Mouse (Mus musculus) right cerebral cortex, postnatal 36 days (tissue): ENCODE measurements around the gene Gtsf1l.

Experiments used
- DNase-seq, 2 experiments: peaks; one replicate each; pipeline ENCODE4 v3.0.0; 2022; ENCODE audit warnings: low spot score in 2 of 2, mixed read lengths in 1 of 2

The Gtsf1l gene

DNA sequence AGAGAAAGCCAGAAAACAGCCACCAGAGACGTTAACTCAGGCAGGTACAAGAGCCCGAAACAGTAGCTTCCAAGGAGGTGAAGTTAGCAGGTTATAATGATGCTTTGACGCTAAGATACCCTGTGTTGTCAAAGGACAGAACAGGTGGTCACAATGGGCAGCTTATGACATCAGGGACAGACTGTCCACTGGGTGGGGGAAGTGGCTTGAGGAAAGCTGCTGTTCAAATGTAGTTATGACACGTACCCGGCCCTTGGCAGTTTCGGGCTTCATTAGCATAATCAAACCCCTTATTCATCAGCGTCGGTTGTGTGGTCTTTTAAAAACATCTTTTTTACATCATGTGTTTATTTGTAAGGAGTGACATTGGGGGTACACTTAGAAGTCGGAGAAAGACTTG, at the start of gene Gtsf1l:
TSS of gene Gtsf1l (minus strand) at position 128 of the 400 bp plus-strand sequence.
- DNase-seq, result no peak

DNA sequence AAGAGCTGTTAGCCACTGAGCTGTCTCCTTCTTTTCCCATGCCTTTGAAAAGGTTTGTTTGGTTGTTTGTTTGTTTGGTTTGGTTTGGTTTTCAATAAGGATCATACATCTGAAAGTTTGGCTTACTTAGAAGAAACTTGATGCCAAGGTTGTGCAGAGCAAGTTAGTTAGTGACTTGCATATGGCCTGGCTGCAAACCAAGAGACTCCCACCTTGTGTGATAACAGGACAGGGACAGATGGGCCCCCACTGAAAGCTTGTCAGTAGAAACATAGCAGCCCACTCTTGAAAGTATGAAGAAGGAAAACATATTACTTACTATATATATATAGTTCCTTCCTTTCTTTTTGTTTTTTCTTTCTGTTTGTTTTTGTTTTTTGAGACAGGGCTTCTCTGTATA, 49.3 kb upstream of the Gtsf1l start:
- DNase-seq, result no peak

DNA sequence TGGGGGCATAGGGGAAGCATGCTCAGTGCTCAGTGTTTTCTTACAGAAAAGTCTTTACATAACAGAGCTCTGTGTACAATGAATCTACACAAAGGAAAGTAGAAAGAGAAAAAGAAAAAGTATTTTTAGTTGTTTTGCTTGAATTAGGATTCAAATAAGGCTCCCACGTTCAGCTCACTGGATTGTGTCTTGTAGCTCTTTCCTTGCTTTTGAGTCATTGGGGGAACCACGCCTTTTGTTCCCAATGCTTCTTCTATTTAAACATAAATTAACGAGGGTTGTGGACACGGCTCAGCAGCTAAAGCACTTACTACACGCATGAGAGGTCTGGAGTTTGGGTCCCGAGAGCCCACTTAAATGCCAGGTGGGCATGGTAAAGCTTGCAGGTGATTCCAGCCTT, 48.3 kb upstream of the Gtsf1l start:
- DNase-seq, result no peak

DNA sequence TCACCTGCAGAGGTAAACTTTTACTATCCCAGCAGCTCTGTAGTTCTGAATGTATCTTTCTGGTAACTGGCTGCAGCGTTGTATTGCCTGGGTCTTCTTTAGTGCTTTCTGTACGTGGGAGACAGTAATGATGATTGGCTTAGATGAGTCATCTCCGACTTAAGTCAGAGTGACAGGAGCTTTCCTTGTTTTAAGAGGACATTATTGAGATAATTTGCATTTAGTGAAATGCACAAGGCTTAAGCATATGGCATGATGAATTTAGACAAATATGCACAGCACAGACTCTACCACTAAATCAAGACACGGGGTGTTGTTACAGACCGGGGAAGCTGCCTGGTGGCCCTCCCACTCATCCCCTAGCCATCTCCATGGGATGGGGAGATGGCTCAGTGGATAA, 44.7 kb upstream of the Gtsf1l start:
- DNase-seq, result no peak

DNA sequence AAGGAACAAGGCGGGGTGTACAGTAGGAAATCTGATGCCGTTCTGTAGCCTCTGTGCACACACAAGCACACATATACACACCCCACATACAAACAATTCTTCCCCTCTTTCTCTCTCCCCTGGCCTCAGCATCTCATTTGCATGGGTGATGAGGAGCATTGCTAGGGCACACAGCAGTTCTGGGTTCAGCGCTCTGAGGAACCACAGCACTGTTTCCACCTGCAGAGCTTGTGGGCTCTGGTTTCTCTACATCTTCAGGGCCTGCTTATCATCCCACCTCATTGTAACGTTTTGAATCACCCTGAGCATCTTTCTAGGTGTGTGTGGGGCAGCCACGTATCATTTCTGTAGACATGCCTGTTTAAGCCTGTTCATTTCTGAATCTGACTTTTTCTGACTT, 43.2 kb upstream of the Gtsf1l start:
- no peak for DNase-seq

DNA sequence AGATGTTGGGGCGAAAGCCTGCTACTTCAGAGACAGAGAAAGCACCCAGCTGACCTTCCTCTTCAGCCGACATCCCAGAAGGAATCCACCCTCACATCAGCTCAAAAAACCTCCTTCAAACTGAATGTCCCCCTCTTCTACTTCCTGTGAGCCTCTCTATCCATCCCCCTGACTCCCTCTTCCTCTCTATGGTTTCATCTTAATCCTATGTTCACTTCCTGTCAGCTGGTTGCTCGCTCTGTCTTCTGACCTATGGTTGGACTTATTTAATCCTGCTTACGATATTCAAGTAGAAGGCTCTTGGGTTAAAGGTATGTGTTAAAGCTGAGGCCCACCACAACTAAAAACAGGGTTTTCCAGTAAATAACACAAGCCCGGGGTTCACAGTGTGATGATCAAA, 35.8 kb upstream of the Gtsf1l start:
- no peak for DNase-seq

DNA sequence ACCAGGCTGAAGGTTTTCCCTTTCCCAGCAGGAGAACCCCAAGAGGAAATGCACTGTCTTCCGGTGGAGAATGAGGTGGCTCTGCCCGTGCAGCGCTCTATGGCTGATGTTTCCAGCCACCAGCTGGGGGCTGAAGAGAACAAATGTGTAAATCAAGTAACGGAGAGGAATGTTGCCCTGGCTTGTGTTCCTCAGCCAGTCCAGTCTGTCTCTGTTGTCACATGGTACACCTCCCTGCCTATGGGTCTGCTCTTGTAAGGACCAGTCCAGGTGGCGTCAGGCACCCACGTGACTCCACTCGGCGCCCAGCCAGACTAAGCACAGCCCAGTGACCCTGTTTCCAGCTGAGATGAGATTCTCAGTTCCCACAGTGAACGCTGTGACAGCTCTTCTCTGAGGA, 34.7 kb upstream of the Gtsf1l start:
- no peak for DNase-seq

DNA sequence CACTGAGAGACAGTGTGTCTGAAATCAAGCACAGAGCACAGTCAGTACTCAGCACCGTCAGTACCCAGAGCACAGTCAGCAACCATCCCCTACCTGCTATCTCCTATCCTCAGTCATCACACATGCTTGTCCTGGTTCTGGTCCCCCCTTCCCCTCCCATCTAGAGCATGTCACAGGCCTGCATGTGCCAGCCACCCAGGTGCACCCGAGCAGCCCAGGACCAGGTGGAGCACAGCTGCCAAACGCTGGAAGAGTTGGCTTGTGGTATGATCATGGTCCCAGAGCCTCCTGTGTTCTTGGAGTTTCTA, 33.7 kb upstream of the Gtsf1l start:
- DNase-seq, result no peak

DNA sequence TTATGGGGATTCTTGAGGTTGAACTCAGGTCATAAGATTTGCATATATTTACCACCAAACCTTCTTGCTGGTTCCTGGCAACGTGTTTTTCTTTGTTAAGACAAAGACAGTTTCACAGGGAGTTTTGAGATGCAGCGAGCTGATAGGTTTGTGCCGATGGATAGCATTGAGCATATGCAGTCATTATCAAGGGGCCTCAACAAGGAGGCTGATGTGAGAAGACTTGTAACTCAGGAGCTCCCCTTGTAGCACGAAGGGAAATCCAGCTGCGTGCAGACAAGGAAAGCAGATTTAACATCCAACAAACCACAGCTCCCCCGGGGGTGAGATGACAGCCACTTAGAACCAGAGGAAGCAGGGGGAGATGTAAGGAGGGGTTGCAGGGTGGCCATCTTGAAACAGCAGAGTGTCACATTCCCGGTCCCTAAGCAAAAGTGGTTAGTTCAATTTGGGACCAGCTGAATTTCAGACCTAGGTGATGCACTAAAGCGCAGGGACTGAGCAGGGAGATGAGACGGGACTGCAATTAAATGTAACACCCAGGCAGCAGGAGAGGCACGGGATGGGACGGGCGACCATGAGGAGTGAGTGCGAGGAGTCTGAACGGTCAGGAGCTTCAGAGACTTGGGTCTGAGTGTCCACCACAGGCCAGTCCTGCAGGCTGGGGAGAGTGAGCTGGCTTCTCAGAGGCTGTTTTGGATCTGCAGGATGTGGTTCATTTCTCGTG, 33.1 kb upstream of the Gtsf1l start:
- DNase-seq, result no peak

DNA sequence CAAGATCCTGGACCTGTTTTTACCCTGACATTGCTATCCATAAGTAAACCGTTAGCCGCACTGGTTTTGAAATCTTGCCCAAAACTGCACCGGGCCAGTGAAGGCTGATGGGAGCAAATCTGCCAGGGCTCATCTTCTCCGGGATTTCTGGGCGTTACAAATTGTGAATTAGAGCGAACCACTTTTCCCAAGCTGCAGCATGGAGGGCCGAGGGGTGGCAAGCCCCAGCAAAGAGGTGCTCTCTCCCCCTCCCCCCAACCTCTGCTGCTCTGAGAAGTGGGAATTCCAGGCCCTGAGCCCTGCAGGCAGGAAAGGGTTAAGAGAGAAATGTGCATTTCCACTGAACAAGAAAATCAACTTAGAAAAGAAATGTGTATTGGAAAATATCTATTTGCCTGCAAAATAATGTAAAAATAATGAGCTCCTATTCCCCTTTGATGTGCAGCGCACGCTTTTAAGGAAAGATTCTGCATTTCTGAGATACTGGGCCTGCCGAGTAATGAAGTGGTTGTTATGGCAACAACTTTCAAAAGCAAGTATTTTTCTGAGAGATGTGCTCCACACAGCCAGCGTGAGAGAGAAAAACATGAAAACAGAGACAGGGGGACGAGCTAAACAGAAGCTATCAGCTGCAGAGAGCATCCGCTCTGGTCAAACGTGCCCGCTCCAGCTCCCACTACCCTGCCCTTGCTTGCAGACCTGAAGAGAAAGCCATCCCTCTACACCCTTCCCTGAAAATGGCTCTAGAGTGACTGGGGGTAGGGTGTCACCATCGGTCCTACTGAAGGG, 24.0 kb upstream of the Gtsf1l start:
- DNase-seq, result no peak

DNA sequence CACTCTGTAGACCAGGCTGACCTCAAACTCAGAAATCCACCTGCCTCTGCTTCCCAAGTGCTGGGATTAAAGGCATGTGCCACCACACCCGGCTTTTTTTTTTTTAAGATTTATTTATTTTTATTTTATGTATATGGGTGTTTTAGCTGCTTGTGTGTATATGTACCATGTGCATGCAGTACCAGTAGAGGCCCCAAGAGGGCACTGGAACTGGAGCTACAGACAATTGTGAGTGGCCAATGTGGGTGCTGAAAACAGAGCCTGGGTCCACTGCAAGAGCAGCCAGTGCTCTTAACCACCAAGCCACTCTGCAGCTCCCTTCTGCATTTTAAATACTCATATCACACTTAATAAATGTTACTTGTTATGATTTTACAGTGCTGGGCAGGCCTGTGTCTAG, 23.1 kb upstream of the Gtsf1l start:
- DNase-seq, result no peak

DNA sequence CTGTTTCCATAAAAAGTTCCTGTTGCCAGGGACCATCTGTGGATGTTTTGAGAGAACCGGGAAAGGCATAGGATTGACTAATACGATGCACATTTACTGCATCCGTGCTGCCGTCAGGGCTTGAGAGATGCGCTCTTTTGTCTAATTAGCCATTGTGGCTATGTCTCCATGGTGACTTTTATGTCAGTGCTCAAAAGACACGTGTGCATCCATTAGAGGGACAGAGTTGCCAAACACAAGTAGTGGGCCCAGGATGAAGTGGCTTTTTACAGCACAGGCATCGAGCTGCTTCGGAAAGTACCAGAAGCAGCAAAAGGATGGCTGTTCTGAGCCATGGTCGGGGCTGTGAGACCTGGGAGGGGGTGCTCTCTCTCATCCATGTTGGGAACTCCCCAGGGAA, 20.7 kb upstream of the Gtsf1l start:
- no peak for DNase-seq

DNA sequence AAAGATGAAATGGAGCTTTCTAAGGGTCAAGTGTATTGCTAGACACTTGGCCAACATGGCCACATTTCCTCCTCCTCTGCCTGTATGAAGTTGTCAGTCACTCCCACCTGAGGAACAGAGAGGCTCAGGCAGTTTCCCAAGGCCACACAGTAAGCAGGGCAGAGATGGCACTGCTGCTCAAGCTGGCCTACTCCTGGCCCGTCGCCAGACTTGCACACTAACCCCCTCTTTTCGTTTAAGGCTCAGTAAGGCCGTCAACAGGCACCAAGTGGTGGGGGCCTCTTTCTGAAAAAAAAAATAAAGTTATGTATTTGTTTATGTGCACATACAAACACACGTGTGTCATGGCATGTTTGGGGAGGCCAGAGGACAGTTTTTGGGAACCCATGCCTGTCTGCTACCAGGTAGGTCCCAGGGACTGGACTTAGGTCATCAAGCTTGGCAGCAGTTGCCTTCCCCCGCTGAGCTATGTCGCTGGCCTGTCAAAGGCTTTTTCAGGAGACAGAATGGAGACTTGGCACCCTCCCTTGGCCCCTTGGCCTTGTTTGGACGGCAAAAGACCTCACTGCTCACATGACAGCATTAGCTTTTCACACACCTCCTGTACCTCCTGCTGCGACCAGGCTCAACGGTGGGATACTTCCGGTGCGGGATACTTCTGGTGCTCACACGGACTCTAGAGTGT, 16.6 kb upstream of the Gtsf1l start:
- no peak for DNase-seq

DNA sequence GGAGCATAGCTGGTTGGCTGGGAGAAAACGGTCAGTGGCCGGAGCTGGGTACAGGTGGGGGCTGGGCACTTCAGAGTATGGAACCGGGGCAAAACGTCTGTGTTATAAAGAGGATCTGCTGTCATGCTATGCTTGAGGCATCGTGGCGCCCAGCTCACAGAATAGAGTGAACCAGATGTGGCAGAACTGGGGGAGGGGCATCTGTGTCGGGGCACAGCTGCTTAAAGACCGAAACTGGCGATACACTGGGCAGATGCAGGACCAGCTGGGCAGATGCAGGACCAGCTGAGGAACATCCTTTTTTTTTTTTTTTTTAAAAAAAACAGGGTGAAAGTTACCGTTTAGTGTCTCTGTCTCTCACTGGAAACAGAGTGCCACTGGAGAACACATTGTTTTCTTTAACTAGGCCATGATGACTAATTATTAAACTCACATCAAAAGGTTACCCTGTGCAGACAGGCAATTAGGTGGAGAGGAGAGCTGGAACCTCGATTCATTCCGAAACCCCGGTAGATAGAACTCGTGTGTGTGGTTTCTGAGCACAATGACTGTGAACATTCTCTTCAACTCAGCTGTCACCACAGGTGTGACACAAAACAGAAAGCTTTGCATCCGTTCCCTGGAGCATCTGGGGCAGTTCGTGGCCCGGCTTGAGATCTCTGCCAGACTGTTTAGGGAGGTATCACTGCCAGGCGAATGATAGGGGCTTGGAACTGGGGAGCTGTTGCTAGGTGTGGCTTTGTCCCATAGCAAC, 15.4 kb upstream of the Gtsf1l start:
- DNase-seq, result no peak

DNA sequence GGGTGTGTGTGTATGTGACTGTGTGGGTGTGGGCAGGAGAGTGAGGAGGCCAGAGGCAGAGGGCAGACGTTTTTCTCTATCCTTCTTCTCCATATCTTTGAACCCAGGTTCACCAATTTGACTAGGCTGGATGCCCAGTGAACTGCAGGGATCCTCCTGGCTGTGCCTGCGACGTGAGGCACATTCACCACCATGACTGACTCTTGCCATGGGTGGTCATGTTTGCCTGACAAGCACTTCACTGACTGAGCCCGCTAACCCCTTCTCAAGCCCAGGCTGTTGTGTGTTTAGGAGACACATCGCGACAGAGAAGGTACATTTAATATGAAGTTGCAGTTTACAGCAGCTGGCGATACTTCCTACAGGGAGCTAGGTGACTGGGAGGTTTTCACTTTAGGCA, 14.6 kb upstream of the Gtsf1l start:
- DNase-seq, result no peak

DNA sequence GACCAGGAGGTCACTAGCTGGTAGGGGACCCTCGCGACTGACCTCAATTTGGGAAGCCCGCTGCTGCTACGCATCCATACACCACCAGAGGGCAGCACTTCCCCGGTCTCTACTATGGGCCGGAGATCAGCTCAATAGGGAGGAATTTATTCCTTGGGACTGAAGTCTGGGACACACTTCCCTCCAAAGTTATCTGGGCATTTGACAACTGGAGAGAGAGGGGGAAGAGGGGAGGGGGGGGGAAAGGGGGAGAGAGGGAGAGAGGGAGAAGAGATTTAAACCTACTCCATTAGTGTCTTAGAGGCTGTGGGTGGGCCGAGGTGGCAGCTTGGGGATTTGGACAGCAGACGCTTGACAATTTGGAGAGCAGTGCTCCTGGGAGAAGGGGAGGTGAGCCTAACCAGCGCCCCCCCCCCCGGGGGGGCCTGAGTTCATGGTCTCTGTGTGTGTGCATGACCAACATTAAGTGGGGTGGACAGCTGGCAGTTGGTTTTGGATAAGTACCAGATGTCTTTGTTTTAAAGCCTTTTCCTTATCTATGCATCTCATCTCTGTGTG, 14.1 kb upstream of the Gtsf1l start:
- DNase-seq, result peak; percentile 7 to 17

DNA sequence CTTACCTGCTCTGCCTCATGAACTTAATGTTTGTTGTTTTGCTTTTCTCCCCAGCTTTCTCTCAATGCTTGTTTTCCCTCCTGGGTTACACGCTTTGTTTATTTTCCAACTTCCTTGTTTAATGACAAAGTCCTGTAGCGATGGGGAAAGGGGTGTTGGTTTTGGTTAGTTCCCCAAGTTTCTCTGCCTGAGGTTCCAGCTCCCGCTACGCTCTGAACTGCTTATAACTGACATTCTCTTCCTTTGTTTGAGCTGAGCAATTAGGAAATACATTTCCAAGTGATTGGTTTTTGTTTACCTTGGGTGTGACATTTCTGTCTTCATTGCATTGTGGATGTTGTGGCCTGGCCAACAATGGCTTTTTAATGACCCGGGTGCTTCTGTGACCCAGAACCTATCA, 12.9 kb upstream of the Gtsf1l start:
- DNase-seq, result no peak

DNA sequence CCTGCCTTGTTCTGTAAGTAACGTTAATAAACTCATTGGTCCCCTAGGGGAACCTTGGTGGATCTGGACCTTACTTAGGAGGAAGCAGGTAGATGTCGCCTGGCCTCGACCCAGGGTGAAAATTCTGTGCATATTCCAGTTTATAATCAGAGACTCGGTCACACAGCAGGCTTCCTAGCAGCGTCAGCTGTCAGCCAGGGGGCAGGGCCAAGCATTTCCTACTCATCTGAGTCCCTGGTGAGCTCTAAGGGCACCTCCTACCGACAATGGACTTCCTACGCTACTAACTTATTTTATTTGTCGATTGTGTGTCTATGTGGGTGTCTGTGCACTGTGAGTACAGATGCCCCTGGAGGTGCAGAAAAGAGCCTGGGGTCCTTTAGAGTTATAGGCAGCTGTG, 12.3 kb upstream of the Gtsf1l start:
- no peak for DNase-seq

DNA sequence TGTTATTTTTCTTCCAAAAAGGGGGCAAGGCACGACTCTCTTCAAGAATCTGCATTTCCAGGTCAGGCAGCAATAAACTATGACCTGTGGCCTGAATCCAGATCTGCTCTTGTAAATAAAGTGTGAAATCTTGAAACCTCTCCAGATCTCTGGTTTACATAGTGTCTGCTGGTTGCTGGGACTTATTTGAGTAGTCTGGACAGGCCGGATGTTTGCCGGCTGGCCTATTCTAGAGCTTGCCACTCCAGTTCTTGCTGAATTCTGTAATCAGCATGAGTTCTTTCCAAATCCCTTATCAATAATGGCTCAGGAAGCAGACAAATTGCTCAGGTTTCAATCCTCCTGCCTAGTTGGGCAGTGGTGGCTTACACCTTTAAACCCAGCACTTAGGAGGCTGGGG, 8.1 kb upstream of the Gtsf1l start:
- no peak for DNase-seq

DNA sequence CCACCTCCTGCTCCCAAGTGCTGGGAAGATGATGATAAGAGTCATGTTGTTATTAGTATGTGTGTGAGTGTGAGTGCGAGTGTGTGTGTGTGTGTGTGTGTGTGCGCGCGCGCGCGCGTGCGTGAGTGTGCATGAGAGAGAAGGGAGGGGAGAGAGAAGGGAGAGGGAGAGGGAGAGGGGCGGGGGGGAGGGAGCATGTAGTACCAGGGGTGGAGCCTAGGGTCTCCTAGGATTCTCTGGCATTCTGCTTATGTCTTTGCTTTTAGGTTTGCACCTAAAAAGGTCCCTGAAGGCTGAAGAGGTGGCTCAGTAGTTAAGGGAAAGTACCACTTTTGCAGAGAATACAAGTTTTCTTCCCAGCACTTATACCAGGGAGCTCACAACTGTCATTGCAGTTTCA, 7.3 kb upstream of the Gtsf1l start:
- no peak for DNase-seq

DNA sequence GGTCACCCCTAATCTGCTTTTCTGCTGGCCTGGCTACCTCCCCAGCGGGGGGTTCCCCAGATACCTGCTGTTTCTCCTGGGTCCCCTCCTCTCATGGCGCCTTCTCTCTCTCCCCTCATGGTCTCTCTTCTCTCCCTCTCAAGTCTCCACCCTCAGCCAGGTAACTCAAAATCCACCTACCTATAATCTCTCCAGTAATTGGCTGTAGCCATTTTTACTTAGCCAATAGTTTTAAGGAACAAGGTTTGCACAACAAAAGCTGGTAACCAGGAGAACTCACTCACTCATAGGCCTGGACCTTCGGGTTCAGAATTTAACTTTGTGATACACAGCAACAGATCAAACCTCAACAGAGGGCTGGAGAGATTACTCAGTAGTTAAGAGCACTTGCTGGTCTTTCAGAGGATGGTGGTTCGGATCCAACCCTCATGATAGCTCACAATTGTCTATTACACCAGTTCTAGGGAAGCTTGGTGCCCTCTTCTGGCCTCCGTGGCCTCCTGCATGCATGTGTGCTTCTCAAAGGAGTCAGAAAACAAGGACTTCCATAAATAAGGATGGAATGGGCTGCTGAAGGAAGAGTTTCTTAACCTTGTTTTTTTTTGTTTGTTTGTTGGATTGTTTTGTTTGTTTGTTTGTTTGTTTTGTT, 1.9 kb upstream of the Gtsf1l start:
- DNase-seq, result no peak

DNA sequence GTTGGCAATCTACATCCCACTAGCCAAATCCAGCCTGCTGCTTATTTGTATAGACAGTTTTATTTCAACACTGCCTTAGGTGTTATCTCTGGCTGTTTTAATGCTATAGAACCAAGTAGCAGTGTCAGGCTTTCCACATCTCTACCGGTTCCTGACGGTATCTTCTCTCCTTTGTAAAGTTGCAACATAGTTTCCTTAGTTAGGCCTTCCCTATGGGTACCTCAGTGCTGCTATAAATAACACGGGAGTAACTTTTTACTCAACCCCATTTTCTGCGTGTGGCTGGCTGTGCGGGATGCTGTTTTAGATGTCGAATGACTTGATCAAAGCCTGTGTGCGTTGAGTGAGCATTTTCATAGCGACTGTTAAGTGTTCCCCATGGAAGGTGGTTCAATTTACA, 1.1 kb downstream of the Gtsf1l start:
- no peak for DNase-seq
